Mouse (Mus musculus): Measurements from ENCODE around the gene Bola2.
A peak's percentile ranks its signal among the peaks of the same experiment; 100 is the strongest.
"Not testable (repeated sequence)": the region's sequence is repeated elsewhere in the genome, so short reads cannot be mapped to it uniquely, and the experiment has no call there.

Bola2 gene

GRCm38 (mm10) chr7:126695210-126695611 lies at the start of gene Bola2:
Gene Bola2 (plus strand): TSS chr7:126695401.
- DNase-seq: no peak

GRCm38 (mm10) chr7:126645708-126646107 lies 49.5 kb upstream of the Bola2 start:
- no peak for DNase-seq

- peak; percentile 43 for DNase-seq
Observed at GRCm38 (mm10) chr7:126648486-126648885, 46.7 kb upstream of the Bola2 start.

- peak; percentile 92 for DNase-seq
Observed at GRCm38 (mm10) chr7:126649231-126650051, 45.8 kb upstream of the Bola2 start, which contains the start of gene Sgf29. Gene Sgf29 (plus strand): TSS chr7:126649309.

- no peak for DNase-seq
Observed at GRCm38 (mm10) chr7:126650852-126651251, 44.3 kb upstream of the Bola2 start.

- DNase-seq: no peak
Observed at GRCm38 (mm10) chr7:126653991-126654390, 41.2 kb upstream of the Bola2 start.

- no peak for DNase-seq
Observed at GRCm38 (mm10) chr7:126655695-126656094, 39.5 kb upstream of the Bola2 start.

DNA sequence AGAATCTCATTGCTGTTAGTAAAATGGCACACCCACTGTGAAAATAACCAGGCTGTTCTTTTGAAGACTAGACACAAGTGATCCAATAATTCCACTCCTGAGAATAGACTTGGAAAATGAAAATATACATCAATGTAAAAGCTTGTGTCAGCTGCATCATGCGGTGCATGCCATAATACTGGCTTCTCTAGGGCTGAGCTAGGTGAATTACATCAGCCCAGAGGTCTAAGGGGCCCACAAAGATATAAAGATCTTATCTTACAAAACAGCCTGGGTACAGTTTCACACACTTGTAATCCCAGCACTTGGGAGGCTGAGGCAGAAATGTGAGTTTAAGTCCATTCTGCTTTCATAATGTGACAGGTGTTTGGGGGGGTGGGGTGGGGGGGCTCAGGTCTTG lies 37.7 kb upstream of the Bola2 start:
- no peak for DNase-seq

- no peak for DNase-seq
Observed at GRCm38 (mm10) chr7:126659771-126660170, 35.4 kb upstream of the Bola2 start.

- no peak for DNase-seq
Observed at GRCm38 (mm10) chr7:126663646-126664045, 31.6 kb upstream of the Bola2 start.

- no peak for DNase-seq
Observed at GRCm38 (mm10) chr7:126665269-126665668, 29.9 kb upstream of the Bola2 start.

DNA sequence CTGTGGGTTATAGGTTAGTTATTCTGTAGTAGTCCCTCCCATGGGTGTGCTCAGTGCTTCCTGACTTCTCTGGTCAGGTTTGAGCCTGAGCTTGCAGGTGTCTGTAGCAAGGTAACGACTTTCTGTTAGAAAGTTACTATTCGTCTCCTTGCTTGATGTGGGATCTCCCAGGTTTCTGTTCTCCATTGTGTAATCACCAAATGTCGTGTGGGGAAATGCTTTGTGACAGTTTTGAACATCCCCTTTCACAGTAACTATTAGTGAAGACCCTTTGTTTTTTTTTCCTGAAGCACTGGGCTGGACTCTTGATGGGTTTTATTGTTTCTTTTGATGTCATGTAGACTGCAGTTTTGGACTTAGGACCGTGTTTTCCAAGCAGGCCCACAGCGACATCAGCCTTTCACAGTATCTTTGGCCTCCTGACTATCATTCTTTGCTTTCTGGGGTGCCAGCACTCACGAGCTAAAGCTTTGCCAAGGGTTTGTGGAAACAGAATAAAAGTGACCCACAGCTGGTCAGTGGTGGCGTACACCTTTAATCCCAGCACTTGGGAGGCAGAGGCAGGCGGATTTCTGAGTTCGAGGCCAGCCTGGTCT lies 27.6 kb upstream of the Bola2 start:
- DNase-seq: no peak

GRCm38 (mm10) chr7:126668452-126668851 lies 26.7 kb upstream of the Bola2 start:
- DNase-seq: no peak

GRCm38 (mm10) chr7:126670152-126670551 lies 25.0 kb upstream of the Bola2 start:
- no peak for DNase-seq

DNA sequence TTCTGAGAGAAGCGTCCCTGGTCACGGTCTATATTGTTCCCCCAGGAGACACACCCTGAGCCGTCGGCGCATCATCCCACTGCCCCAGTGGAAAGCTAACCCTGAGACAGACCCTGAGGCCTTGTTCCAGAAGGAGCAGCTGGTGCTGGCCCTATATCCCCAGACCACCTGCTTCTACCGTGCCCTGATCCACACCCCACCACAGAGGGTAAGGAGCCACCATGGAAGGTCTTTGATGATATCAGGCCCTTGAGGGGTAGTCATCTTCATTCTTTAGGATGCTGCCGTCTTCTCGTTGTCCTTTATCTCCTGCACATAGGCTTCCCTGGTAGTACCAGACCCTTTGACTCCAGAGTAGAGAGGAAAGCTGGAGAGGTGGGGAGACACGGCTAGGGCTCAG lies 23.1 kb upstream of the Bola2 start:
- DNase-seq: no peak

DNA sequence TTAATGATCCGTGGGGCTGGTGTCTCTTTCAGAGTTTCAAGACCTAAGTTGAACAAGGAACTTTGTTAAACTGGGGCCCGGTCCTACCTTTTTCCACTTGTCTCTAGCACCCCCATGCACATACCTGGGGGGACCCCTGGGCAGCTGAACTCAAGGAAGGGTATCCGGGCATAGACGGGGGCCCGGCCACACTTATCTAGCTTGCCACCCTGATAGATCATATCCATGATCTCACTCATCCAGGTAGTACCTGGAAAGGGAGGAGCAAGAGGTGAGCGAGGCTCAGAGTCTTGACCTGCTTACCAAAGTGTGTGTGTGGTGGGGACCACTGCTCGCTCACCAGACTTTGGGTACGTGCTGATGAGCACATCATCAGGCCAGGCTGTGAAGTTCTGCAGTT lies 20.1 kb upstream of the Bola2 start:
- no peak for DNase-seq

DNA sequence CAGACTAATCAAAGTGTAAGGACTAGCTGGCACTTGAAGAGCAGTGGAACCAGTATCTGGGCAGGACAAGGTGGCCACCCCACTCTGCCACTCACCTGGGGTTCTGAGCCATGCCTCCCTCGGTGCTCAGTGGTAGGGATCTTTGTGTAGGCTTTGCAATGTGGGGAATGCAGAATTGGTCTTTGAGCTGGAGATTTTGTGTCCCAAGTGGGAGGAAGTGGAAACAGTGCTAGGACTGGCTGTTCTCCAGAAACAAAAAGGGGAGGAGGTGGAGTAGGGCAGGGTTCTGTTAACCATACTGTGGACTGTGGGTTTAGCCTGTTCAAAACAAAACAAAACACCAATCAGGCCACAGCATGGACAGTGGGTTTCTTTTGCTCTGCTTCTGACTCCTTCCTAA lies 19.0 kb upstream of the Bola2 start, which contains the start of gene Sult1a1:
Sult1a1 (minus strand) TSS at position 226 of the 400 bp plus-strand sequence.
- no peak for DNase-seq

- DNase-seq: no peak
Observed at GRCm38 (mm10) chr7:126676631-126677220, 18.5 kb upstream of the Bola2 start.

DNA sequence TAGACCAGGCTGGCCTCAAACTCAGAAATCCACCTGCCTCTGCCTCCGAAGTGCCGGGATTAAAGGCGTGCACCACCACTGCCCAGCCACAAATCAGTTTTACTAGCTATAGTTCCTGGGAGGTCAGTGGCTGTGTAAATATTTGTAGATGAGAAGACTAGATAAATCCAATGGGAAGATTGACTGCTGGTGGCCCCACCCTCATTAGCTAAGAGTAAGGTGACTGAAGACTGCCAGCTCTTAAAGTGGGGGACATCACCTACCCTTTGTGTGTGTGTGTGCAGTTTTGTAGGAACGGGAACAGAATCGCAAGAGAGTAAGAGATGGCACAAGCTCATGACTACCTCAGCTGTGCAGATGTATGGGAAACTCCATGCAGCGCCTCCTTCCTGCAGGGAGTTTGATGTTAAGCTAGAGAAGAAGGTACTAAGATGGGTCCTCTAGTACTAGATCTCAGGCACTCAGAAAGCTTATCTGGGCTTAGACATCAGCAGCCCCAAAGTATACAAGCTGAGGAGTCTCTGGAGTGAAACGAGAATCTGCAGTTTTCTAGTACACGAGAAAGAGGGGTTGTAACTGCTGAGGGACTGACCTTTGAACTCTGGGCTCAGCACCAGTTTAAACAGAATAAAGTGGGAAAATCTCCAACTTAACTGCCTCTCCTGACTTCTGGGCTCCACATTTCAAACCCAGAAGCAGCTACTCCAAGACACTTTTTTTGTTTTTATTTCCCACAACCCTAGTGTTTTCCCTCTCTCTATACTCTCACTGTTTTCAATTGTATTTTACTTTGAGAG lies 16.5 kb upstream of the Bola2 start:
- no peak for DNase-seq

DNA sequence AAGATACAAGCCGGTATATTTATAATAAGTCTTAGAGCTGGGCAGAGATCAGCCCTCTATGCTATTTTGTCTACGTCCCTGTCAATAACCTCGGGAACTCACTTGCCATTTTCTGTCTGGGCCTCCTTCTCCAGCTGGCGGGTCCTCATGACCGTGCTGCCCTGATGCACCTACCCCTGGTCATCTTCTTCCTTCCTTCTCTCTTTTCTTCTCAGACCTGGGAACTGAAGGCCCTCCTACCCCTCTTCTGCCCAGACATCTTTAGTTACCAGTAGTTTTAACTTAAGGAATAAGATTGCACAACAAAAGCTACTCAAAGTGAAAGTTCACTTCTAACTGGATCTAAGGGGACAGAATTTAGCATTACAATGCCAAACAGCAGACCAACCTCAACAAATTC lies 15.5 kb upstream of the Bola2 start:
- no peak for DNase-seq

DNA sequence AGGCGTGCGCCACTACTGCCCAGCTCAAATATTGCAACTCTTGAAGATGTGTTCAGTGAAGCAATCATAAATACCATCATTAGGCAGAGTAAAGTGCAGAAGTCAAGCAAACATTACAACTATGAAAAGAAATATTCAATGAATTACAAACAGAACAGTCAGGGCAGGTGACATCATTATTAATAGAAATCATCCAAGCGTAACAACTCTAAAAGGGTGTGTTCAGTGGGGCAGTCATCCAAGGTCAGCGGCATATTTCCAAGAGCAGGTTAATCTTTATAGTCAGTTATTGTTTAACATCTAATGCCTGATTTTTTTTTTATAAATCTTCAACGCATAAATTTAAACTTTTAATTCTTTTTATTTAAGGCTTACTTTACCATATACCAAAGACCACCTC lies 14.0 kb upstream of the Bola2 start:
- no peak for DNase-seq

DNA sequence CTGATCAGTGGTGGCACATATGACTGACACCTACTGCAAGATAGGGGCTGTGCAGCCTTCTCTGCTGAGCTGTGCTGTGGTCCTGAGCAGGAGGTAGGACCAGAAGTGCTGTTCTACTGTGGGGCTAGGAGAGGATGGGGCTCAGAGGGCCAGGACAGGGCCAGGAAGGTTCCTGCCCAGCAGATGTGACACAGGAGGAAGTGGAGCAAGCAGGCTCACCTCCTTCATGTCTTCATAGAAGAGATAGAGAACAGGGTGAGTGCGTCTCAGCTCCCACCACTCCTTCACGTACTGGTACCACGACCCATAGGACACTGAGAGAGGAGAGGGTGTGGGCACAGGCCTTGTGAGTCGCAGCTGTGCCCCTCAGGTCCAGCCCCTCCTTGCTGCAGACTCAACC lies 7.0 kb upstream of the Bola2 start:
- not testable (repeated sequence) for DNase-seq

DNA sequence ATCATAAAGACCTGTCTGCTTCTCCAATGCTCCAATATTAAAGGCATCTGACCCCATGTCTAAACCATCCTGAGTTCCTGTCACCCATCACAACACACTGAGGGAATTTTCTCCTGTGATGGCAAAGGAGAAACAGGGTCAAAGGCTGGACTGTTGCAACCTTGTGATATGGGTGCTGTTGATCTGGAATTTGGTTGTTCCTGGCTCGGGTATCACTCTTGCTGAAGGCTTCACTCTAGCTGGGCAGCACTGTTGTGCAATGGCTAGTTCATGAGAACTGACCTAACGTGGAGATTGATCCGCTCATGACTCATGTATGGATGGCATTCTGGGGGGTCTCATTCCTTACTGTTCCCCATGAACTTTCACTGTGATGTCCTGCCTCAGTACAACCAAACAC lies 6.2 kb upstream of the Bola2 start:
- no peak for DNase-seq

Data from cerebellum, adult 11-12 months (tissue).